Mouse (Mus musculus) olfactory bulb, adult 2 months (tissue): Measurements from ENCODE around the gene Gm28490. TPM values are rescaled to one million over a fixed set of nuclear protein-coding genes. Genes with fewer than 3 reads are reported as not detected.
"Not testable (repeated sequence)": the region's sequence is repeated elsewhere in the genome, so short reads cannot be mapped to it uniquely, and the experiment has no call there.

Experiments used
- H3K27ac ChIP-seq: fragments of 200-500 bp; 2 replicates; pipeline ENCODE4 v1.5.1; 2012; ENCODE audit warnings: low read depth, low read length; ENCODE audit not compliant: insufficient read depth
- H3K4me1 ChIP-seq: fragments of 200-500 bp; 2 replicates; pipeline ENCODE4 v1.6.1; 2012; ENCODE audit warnings: low read length; ENCODE audit not compliant: control insufficient read depth, insufficient read depth
- H3K4me3 ChIP-seq: fragments of 200-500 bp; 2 replicates; pipeline ENCODE4 v1.5.1; 2012; ENCODE audit warnings: mild to moderate bottlenecking, low read depth, low read length, moderate library complexity; ENCODE audit not compliant: insufficient read depth
- WGBS: fragments of 180-500 bp; shearing (Covaris S2); methylation state at CpG from one replicate; pipeline ENCODE4 v1.1.7; 2018; 5-methylcytosine and 5-hydroxymethylcytosine counted together
- polyA plus RNA-seq: library from polyadenylated mRNA; stranded (reverse); fragments of >200 nt; gene quantifications from 2 replicates; pipeline ENCODE4 v1.2.4, GENCODE M21; 2012; ENCODE audit warnings: low replicate concordance; ENCODE audit not compliant: missing spikeins, insufficient read depth, insufficient read length

Gene Gm28490
- not detected in 2 replicates for polyA plus RNA-seq

DNA sequence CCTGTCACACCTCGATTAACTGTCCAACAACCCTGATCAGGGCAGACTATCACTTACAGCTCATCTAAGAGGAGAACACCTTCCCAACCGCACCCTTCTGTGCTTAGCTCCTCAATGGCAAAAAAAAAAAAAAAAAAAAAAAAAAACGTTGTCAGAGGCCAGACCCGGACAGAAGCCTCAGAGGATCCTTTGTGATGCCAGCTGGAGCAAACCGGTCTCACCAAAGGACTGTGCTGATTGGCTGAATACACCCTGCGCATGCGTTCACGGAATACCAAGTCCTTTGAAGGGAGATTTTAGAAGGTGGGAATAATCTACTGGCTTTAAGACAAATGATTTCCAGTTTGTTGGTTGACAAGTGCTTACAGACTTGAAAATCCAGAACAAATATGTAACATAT is at the start of gene Gm28490:
Gm28490 (minus strand) TSS at position 101 of the 400 bp plus-strand sequence.
- WGBS = no CpG with 5 or more reads among the region's 8 CpGs
- H3K27ac ChIP-seq, H3K4me3 ChIP-seq: not testable (repeated sequence)

More for the DNA sequence above, at the start of gene Gm28490:
- not testable (repeated sequence) for H3K4me1 ChIP-seq
